ENCODE assay signal across 18 mouse cellular contexts in genomic region chr6:55326299-55326698, GRCm38 (mm10). TPM values are rescaled to one million over a fixed set of nuclear protein-coding genes. Genes with fewer than 3 reads are reported as not detected.
DNase-seq lines count a peak whose midpoint lies in the region; ATAC-seq lines count a peak whose summit lies in the region.
"Had no signal": no experiment of that assay in that cellular context is flagged by ENCODE, and none has a peak within 500 bp of the region (broad histone marks: within the 10 kb centered on the region; RNA-seq: fewer than 3 reads in every experiment).

No protein-coding gene starts in this region.

- no peaks in the 10 kb centered on the region for H3K9me3 ChIP-seq in heart, embryonic 15.5 days (replicated peaks)
- H3K9me3 ChIP-seq in liver, embryonic 15.5 days (replicated peaks): no peaks in the 10 kb centered on the region
- H3K9me3 ChIP-seq: embryonic facial prominence, embryonic 12.5 days; neural tube, embryonic 13.5 days; stomach, embryonic 15.5 days had no signal

- no peak overlapping the region for H3K4me2 ChIP-seq in heart, embryonic 15.5 days
- H3K4me2 ChIP-seq in liver, embryonic 15.5 days: 0 out of 2 replicates have a peak overlapping the region, but pooled peaks have one; percentile 8
- H3K4me2 ChIP-seq: embryonic facial prominence, embryonic 12.5 days; lung, embryonic 14.5 days; neural tube, embryonic 13.5 days; stomach, embryonic 15.5 days had no signal

- H3K27ac ChIP-seq in heart, embryonic 15.5 days: 0 out of 2 replicates have a peak overlapping the region, but pooled peaks have one; percentile 29
- H3K27ac ChIP-seq in liver, embryonic 15.5 days (replicated peaks): no peak overlapping the region
- H3K27ac ChIP-seq: embryonic facial prominence, embryonic 12.5 days; kidney, postnatal 0 days; neural tube, embryonic 13.5 days; stomach, embryonic 15.5 days had no signal

- H3K27me3 ChIP-seq in heart, embryonic 15.5 days: peaks cover 11% of the 10 kb centered on the region; the same call in 1 of the 2 replicates
- peaks cover 3% of the 10 kb centered on the region; the same call in 1 of the 2 replicates for H3K27me3 ChIP-seq in liver, embryonic 15.5 days
- H3K27me3 ChIP-seq: embryonic facial prominence, embryonic 12.5 days; neural tube, embryonic 13.5 days; stomach, embryonic 15.5 days had no signal

- no peaks in the 10 kb centered on the region for H3K36me3 ChIP-seq in heart, embryonic 15.5 days
- H3K36me3 ChIP-seq in liver, embryonic 15.5 days (replicated peaks): no peaks in the 10 kb centered on the region
- H3K36me3 ChIP-seq: embryonic facial prominence, embryonic 12.5 days; neural tube, embryonic 13.5 days; stomach, embryonic 15.5 days had no signal

- 33% methylated on average over 4 of the region's 4 CpGs for WGBS in heart, embryonic 15.5 days
- 14% methylated on average over 4 of the region's 4 CpGs for WGBS in liver, embryonic 15.5 days (ENCODE audit: insufficient replicate concordance)

- H3K9ac ChIP-seq in heart, embryonic 15.5 days: no peak overlapping the region
- no peak overlapping the region for H3K9ac ChIP-seq in liver, embryonic 15.5 days
- H3K9ac ChIP-seq: embryonic facial prominence, embryonic 12.5 days; lung, embryonic 14.5 days; neural tube, embryonic 13.5 days; stomach, embryonic 15.5 days had no signal

- intact Hi-C loops in heart, postnatal 10 days (cut with DNase I): no loop called here
- intact Hi-C loops in left cerebral cortex, postnatal 10 days (cut with DNase I): no loop called here

- DNase-seq in heart, adult 18-20 months: peak; percentile 58 to 86
- no peak for DNase-seq in heart, postnatal 10 days
- peak; percentile 62 to 81 for DNase-seq in lung, postnatal 4 days
- no peak for DNase-seq in left cerebral cortex, postnatal 10 days (ENCODE audit: extremely low spot score in 1 of 2, low spot score in 2 of 2)
- no peak for DNase-seq in layer of hippocampus, postnatal 25 days (ENCODE audit: extremely low spot score in 1 of 2, low spot score in 1 of 2)
- DNase-seq in yolk sac, embryonic 10.5 days (ENCODE audit: low spot score): no peak
- DNase-seq: adrenal gland, adult 2 months; cerebellum, adult 9-11 months; lung, embryonic 14.5 days; thymus, postnatal 36 days had no signal

- peak; percentile 40; the same call in 1 of the 2 replicates for ATAC-seq in heart, embryonic 15.5 days (replicated peaks; ENCODE audit: insufficient number of reproducible peaks, insufficient read depth, low FRiP score, low read depth)
- no peak for ATAC-seq in liver, embryonic 15.5 days (ENCODE audit: insufficient read depth)

- peaks cover 38% of the 10 kb centered on the region for H3K4me1 ChIP-seq in heart, embryonic 15.5 days (replicated peaks)
- H3K4me1 ChIP-seq in liver, embryonic 15.5 days (replicated peaks): peaks cover 74% of the 10 kb centered on the region

- H3K4me3 ChIP-seq in heart, embryonic 15.5 days: no peak overlapping the region
- H3K4me3 ChIP-seq in liver, embryonic 15.5 days (replicated peaks): no peak overlapping the region
- H3K4me3 ChIP-seq: embryonic facial prominence, embryonic 12.5 days; neural tube, embryonic 13.5 days; stomach, embryonic 15.5 days had no signal

RNA-seq across cellular contexts. Expression of gene Aqp1, which starts 9.9 kb away (rescaled TPM):
- total RNA-seq in heart, adult 18-20 months (2021): 100 to 1,000 TPM; 402 to 412 TPM
- total RNA-seq in heart, postnatal 10 days (2021): 100 to 1,000 TPM; 195 to 252 TPM
- polyA plus RNA-seq in heart, embryonic 15.5 days (2015; fragmentation: Nextera tagmentation; extraction: Ambion mirVana): 42.8 and 51.1 TPM in 2 replicates
- polyA plus RNA-seq in liver, embryonic 15.5 days (2015; fragmentation: Nextera tagmentation; extraction: Ambion mirVana): 75.8 and 85.1 TPM in 2 replicates
- total RNA-seq in left cerebral cortex, postnatal 10 days (2021): 1 to 10 TPM in 1 of 2 experiments, under 1 TPM in 1; 0.84 to 1.3 TPM
- total RNA-seq in layer of hippocampus, postnatal 25 days (2021): under 1 TPM; 0.70 to 0.74 TPM

RNA-seq across cellular contexts. Expression of gene Ghrhr, which starts 49.8 kb away (rescaled TPM):
- total RNA-seq in heart, adult 18-20 months (2021): not detected
- not detected for total RNA-seq in heart, postnatal 10 days (2021)
- not detected in 2 replicates for polyA plus RNA-seq in heart, embryonic 15.5 days (2015; fragmentation: Nextera tagmentation; extraction: Ambion mirVana)
- polyA plus RNA-seq in liver, embryonic 15.5 days (2015; fragmentation: Nextera tagmentation; extraction: Ambion mirVana): 0.08 TPM in 1 of 2 replicates, not detected in the other
- not detected for total RNA-seq in left cerebral cortex, postnatal 10 days (2021)
- not detected for total RNA-seq in layer of hippocampus, postnatal 25 days (2021)
- total RNA-seq: adrenal gland, adult 2 months; hematopoietic stem cell, adult 5-6 weeks; left cerebral cortex, postnatal 25 days had no signal
- polyA plus RNA-seq: adrenal gland, adult 2 months; embryonic facial prominence, embryonic 12.5 days; lung, embryonic 14.5 days; neural tube, embryonic 13.5 days; stomach, embryonic 15.5 days had no signal

Comparison
In these comparisons a context has a peak if more than half of its experiments do, and no peak if none do; other contexts are left out.
1. DNase-seq: peak in heart, adult 18-20 months (2 of 2) and lung, postnatal 4 days (2 of 2); none in heart, postnatal 10 days (0 of 2), left cerebral cortex, postnatal 10 days (0 of 2), layer of hippocampus, postnatal 25 days (0 of 2) and yolk sac, embryonic 10.5 days (single experiment).
2. RNA of gene Aqp1, which starts 9.9 kb away (total RNA-seq): 402 to 412 TPM in heart, adult 18-20 months and 195 to 252 TPM in heart, postnatal 10 days; 0.84 to 1.3 TPM in left cerebral cortex, postnatal 10 days and 0.70 to 0.74 TPM in layer of hippocampus, postnatal 25 days; every median in the first group is over 10 times any median in the second.